Mouse (Mus musculus) frontal cortex, postnatal 36 days (tissue): ENCODE measurements around the gene Siva1.

ENCODE experiments used
- DNase-seq, 2 experiments: peaks; one replicate each; pipeline ENCODE4 v3.0.0; 2022; ENCODE audit warnings: low spot score in 2 of 2

Siva1 gene

DNA sequence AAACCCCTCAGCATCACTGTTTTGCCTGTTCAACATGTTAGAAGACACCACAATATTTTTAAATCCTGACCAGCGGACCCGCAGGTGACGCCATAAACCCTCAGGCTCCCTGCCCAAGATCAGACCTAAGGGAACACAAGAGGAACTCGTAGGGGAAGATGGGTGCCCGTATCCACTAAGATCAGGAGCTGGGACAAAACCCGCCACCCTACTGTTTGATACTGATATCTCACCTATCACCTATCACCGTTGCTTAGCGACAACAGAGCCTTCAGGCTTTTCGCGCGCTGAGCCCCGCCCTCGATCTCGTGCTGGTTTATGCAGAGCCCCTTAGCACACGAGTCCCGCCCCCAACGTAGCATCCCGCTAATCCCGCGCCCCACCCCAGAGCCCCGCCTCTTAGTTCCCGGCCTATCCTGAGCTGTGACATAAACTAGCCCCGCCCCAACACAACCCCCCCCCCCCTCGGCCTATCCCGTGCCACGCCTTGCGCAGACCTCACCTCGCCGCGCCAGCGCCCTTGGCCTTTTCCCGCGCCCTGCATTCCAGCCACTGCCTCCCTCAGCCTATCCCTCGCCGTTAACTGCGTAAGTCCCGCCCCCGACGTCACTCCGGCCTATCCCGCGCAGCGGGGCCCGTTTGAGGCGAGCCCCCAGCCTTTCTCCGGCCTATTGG is at the start of gene Siva1:
TSS of gene Siva1 (plus strand) at position 500 of the 675 bp plus-strand sequence.
- peak; percentile 97 to 98 for DNase-seq

DNA sequence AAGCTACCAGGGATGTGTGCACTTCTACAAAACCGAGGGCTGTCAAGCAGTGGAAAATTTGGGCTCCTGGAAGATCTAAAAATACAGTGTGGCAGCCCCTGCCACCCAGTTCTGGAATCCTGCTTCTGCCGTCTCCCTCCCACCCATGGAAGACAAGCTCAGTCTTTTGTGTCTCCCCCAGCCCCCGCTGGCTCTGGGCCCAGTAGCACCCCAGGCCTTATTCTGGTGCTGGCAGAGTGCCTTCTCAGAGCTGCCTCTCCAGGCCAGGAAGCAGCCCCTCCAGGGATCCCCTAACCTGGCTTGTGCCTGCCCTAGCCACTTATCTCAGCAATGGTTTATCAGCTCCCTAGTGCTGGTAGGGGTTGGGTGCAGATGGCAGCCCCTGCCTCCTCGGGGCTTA is 49.5 kb upstream of the Siva1 start:
- peak; percentile 80 to 82 for DNase-seq

DNA sequence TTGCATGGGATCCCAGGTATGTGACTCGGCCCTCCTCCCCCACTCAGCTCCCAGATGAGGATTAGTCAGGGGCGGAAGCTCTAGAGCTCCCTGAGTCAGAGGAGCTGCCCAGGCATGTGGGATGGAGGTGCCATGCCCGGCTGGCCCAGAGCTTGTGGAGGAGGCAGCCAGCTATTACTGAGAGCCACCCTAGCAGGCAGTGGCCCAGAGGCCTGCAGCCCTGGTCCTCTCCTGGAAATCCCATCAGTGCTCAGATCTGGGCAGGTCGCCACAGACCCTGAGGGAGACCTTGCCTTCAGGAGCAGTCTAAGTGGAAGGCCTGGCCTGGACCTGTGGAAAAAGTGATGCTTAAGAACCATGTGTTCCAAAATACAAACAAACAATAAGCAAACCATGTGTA is 48.9 kb upstream of the Siva1 start:
- DNase-seq = no peak

DNA sequence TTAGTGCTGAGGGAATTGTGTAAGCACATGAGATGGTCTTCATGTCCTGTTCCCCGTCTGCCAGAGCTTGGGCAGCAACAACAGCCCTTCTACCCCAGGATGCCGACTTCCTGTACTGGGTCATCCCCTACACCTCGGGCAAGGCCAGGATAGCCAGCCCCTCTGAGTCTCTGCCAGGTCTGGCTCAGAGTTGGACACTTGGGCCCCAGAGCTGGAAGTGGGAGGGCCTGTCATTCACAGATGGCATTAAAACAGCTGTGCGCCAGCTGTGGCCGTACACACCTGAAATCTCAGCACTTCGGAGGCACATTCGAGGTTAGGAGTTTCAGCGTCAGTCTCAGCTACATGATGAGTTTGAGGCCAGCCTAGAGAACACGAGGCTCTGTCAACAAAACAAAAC is 48.0 kb upstream of the Siva1 start:
- DNase-seq = no peak

DNA sequence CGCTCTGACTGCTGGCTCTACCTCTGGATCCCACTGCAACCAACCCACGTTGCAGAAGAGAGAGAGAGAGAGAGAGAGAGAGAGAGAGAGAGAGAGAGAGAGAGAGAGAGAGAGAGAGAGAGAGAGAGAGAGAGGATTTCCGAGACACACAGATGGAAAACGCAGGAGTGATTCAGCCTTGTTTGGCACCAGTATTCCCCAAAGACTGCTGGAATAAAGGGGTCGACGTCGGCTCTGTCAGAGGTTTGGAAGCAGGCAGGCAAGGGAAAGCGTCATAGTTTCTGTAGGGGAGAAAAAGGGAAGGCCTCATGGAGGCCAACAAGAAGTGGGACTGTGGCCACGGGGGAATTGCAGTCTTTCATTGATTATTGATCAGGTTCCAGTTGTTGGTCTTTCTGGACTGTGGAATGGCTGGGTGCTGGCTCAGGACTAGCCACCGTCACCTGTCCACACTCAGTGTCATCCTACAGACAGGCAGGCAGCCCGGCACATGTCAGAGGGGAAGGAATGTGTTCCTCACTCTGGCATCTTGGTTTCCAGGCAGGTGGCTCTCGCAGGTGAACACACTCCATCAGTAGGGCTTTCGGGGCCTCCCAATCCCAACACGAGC is 47.5 kb upstream of the Siva1 start:
- DNase-seq = no peak

DNA sequence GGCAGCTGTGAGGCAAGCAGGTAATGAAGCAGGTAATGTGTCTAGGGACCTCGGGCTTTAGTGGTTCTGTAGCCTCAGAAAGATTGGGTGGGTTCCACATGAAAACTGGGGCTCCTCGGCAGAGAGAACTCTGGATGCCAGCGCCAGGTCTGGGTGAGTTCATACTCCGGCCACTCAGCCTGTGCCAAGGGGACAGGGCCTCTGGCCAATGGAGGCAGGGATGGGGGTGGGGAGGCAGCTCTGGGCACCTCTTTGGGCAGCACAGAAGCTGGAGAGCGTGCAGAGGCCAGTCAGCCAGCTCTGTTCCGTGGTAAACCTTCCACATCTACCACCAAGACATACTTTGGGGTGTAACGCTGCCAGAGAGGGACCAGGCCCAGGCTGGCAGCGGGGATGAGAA is 46.9 kb upstream of the Siva1 start:
- no peak for DNase-seq

DNA sequence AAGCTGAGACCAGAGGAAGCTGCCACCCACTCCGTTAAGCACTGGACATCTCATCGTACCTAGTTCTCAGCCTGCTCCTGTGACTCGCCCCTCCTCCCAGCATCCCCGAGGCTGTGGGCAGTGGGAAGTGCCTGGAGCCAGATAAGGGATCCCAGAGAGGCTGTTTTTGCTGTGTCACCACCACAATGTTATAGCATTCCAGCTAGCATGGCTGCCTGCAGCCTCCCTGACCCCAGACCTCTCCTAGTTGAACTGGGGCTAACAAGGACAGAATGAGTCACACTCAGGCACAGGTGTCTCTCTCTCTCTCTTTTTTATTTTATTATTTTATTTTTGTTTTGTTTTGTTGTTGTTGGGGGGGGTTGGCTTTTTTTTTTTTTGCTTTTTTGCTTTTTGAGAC is 45.3 kb upstream of the Siva1 start:
- no peak for DNase-seq

DNA sequence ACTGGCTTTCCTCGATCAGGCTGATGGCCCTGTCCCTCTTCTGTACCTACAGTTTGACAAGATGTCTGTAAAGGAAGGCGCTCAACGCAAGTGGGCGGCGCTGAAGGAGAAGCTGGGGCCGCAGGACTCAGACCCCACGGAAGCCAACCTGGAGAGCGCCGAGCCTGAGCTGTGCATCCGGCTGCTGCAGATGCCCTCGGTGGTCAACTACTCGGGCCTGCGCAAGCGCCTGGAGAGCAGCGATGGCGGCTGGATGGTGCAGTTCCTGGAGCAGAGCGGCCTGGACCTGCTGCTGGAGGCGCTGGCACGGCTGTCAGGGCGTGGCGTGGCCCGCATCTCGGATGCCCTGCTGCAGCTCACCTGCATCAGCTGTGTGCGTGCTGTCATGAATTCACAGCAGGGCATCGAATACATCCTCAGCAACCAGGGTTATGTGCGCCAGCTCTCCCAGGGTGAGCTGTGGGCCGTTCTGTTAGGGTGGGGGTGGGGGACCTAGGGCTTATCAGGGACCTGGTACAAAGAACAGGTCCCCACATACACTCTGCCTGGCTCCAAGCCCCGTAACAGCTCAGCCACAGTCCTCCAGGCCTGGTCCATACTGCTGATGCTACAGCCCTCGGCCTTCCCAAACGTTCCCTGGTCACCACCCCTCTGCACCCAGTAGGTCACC is 44.4 kb upstream of the Siva1 start:
- no peak for DNase-seq

DNA sequence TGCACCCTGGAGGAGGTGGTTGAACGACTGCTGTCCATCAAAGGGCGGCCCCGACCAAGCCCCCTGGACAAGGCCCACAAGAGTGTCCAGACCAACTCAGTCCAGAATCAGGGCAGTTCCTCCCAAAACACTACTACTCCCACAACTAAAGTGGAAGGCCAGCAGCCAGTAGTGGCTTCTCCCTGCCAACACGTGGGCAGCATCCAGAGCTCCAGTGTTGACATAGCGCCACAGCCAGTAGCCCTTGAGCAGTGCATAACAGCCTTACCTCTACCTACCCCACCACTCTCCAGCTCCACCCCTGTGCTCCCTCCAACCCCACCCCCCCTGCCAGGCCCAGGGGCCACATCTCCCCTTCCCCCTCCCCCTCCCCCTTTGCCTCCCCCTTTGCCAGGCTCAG is 40.5 kb upstream of the Siva1 start:
- no peak for DNase-seq

DNA sequence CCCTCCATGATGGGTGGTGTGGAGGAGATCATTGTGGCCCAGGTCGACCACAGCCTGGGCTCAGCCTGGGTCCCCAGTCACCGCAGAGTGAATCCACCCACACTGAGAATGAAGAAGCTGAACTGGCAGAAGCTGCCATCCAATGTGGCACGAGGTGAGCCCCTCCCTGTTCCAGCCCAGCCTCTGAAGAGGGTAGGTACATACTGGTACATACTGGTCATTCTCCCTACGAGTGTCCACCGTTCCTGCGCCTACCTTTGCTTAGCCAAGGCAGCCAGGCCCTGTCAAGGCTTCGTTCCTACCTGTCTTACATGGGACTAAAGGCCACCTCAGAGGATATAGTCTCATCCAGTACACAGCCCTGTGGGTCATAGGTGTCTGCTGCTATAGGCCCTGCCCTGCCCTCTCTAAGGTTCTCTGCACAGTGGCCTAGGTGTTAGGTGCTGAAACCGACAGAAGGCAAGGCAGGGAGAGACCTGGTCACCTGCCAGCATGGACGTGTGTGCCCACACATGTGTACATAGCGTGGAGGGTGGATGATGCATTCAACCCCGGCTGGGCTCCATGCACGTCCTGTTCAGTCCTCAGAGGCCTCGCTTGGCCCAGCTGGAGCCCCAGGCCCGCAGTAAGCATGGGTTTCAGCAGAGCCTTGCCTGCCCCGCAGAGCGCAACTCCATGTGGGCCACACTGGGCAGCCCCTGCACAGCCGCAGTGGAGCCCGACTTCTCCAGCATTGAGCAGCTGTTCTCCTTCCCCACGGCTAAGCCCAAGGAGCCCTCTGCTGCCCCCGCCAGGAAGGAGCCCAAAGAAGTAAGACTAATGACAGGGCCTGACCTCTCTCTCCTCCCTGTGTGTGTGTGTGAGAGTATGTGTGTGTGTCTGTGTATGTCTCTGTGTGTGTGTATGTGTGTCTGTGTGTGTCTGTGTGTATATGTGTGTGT is 39.5 kb upstream of the Siva1 start:
- DNase-seq = no peak

DNA sequence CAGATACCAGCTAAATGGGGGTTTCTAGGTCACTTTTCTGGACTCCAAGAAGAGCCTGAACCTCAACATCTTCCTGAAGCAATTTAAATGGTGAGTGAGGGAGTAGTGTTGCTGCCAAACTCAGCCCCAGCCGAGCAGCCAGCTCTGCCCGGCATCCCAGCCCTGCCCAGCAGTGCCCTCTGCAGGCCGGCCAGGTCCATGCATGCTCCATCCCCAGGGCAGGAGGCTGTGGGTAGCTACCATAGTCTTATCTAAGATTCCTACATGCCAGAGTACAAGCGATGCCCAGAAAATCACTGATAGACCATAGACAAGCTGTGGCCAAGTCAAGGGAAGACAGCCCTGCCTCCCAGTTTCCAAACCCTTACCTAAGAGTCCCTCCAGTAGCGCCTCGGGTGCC is 38.7 kb upstream of the Siva1 start:
- DNase-seq = peak; percentile 81 to 83

DNA sequence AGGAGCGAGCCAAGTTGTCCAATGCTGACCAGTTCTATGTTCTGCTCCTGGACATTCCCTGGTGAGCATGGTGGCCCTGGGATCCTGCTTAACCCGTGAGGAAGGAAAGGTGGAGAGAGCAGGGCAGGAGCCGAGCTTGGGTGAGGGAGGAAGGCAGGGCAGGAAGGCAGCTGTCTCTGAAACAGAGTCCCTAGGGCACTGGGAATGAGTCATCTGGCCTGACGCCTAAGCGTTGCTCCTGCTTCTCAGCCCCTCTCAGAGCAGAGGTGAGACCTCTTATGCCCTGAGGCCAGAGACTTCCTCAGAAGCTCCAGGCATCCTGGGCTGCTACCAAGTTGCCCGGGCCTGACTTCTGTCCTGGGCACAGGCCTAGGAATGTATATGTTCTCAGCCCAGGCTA is 37.5 kb upstream of the Siva1 start:
- DNase-seq = no peak

DNA sequence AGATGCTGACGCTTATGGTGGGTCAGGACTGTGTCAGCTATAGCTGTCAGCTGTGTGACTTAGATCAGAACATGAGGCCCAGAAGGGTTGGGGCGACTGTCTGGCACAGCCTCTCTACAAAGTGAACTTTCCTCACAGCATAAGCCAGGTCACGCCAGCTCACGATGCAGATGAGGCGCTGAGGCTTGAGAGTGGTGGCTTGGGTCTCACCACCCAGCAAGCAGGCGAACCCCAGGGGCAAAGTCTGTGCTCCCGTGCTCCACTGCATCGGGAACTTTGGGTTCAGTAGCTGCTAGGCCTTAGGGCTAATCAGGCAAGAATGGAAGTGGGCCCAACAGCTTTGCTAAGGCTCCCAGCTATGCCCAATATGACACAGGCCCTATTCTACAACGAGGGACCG is 35.4 kb upstream of the Siva1 start:
- DNase-seq = no peak

DNA sequence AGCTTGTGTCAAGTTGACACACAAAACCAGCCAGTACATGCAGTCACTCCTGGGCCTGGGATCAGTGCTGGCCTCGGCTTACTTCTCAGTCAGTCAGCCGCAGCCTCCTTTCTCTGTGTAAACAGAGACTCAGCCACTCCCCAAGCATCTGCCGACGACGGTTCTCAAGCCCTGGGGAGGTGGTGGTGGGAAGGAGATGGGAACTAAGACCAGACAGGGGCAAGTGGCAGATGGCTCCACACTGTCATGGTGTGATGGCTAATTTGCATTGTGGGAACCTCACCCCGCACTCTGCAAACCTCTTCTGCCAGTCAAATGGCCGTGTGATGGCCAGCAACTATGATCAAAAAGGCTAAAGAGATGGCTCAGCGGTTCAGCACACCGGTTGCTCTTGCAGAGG is 27.8 kb upstream of the Siva1 start:
- DNase-seq = no peak

DNA sequence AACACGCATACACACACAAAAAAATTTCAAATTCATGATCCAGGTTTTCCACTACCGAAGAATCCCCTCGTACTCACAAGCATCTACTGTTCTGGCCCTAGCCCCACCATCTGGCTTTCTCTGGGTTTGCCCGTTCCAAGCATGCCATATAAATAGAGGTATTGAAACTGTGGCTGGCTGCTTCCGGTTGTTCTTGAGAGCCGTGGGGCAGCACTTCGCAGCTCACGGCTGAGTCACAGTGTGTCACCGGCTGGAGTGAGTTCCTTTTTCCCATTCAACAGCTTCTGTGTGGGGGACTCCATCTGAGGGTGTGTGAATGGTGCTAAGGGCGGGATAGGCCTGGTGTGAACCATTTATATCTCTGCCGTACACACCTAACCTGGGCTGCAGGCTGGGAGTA is 27.3 kb upstream of the Siva1 start:
- peak; percentile 81 to 84 for DNase-seq

DNA sequence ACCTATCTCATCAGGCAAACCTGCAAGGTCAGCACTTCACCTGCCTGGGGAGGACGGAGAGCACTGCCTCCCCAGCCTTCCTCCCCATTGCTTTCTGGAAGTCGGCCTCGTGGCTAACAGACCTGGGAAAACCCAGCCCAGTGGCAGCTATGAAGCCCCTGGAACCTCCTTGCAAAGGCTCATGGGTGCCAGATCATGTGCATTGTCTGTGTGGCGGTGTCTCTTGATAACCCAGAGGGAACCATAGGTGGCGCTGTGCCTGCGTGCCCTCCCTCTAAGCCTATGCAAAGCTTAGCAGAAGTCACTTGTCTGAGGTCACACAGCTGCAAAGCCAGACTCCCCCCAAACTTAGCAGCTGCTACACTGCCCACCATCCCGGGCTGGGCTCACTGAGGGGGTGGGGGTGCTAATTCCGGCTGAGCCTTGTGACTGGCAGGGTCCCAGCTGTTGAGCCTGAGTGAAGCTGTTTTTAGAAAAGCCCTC is 26.5 kb upstream of the Siva1 start:
- DNase-seq = peak in 1 of 2 experiments; percentile 72

DNA sequence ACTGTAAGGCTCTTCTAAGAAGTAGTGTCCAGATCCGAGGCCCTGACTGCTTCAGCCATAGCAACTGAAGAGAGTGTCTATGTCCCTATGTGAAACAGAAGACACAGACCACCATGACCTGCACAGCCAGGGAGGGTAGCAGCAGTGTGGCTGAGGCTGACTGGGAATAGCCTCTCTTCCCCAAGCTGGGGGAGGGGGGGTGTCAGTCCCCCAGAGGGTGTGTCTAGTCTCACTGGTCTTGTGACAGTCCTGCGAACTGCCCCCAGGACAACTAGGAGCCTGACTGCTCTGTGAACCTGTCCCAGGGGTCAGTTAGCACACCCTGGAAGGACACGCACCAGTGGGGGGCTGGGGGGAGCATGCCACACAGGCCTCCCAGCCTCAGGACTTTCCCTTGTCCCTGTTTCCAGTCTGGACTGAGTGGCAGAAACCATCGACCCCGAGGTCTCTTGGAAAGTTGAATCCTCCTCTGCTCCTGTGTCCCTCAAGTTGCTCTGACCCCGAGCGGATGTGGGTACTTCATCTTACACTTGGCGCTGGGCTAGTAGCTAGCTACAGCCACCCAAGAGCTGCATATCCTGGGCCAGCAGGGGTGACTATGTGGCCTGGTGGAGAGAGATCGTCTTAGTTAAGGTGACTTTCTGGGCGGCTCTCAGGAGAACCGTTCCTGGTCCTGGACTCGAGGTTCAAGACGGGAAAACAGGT is 25.3 kb upstream of the Siva1 start:
- DNase-seq = no peak

DNA sequence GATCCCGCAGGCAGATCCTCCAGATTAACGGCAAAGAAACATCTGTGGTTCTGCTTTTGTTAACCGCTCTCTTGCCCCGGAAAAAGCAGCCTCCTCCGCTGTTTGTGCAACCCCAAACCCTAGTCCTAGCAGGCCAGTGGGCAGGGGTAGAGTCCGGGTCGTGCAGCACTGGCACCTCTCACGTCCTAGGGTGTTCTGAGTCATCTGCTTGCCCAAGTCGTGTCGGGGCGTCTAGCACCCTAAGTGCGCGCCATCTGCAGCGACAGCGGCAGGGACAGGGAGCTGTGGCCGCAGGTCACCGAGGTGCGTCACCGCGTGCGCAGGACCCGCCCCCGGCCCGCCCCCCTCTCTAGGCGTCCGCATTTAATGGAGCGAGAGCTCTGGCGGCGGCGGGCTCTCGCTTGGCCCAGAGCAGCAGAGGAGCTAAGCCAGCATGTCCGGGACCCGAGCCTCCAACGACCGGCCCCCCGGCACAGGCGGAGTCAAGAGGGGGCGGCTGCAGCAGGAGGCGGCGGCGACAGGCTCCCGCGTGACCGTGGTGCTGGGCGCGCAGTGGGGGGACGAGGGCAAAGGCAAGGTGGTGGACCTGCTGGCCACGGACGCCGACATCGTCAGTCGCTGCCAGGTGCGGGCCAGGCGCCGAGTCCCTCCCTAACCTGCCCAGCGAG is 24.7 kb upstream of the Siva1 start, which contains the start of gene Adssl1:
TSS of gene Adssl1 (plus strand) at position 360 of the 668 bp plus-strand sequence.
- no peak for DNase-seq

DNA sequence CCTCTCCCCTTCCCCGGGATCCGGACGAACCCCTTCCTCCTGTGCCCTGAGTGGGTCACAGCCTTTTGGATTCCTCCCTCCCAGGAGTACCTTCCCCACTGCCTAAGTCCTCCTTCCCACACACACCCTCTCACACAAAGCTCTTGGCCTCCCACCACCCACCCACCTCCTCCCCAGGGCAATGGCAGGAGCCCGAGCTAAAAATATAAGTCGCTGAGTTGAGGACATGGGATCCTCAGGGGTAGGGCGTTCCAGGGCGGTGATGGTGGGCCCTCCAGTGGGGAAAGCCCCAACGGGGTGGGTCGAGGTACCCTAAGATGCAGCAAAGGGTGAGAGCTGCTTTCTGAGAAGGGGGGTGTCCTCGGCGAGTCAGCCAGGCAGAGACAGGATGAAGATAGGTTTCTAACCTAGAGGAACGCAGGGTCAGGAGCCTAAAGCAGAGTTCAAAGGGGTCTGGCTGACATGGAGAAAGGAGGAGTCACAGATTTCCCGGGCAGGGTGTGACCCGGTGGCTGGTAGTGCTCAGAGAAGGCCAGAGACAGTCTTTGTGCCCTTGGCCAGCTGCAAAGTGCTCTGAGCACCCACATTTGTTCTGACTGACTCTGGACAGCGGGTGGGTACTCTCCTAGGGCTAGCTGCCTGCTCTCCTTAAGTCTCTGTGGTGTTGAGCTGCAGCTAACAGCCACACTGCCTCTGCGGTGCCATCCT is 24.0 kb upstream of the Siva1 start:
- no peak for DNase-seq

DNA sequence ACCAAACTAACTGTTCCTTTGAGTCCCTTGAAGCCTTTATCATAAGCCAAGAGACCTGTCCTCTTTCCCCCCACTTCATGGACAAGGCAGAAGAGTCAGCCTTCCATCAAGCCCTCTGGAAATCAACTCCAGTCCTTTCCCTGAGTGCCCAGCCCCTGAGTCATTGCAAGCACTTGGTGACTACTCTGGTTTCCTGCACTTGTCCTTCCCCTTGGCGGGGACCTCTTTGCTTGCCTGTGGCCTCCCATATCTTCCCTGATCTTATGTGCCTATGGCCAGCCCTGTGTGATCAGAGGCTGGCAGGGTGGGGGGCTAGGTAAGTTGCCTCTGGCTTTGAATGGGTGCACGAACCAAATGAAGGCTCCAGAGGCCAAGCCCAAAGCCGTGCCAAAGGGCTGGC is 22.6 kb upstream of the Siva1 start:
- no peak for DNase-seq
